Mouse (Mus musculus): ENCODE measurements at regions not wholly inside any gene's neighbourhood (a gene's known extent, or its start where the extent isn't known, plus 50 kb on each side); places are given as distances from the start of the nearest gene placed in this dataset.
A peak's percentile ranks its signal among the peaks of the same experiment; 100 is the strongest.

DNA sequence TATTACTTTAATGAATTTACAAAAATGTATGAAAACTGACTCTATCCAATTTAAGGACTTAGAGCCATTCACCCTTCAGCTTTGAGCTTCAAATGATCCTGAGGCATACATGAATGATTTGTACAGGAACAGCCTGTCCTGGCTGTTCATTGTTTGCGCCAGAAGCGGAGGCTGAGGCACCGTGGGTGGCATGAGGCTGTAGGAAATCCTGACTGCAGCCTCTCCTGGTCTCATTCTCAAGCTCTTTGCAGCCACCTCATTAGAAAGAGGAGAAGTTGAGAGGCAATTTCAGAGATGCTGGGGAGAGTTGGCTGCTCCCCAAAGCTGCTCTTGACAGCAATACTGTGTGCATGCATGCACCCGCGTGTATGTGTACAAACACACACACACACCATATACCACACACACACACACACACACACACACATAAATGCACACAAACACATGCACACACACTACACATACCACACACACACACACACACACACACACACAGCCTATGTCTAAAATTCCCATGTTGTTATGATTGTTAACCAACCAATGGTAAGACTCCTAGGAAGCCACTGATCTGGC is 434.9 kb upstream of the Btbd3 start:
- DNase-seq, result no peak

DNA sequence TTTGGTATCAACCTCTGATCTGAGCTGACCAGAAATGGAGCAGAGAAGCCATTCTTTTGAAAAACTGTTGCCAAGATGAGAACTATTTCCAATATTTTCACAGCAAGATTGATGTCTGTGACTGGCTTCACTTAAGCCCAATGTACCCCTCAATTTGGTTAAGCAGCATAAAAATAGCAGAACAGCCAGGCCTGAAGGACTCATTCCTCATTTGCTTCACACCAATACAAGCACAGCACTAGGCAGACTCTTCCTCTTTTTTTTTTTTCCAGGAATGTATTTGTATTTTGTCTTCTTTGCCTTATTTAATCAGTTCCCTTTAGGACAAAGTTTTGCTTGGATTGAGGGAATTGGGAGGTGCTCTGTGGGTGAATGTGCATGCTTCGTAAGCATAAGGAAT is 441.4 kb upstream of the Btbd3 start:
- no peak for DNase-seq

DNA sequence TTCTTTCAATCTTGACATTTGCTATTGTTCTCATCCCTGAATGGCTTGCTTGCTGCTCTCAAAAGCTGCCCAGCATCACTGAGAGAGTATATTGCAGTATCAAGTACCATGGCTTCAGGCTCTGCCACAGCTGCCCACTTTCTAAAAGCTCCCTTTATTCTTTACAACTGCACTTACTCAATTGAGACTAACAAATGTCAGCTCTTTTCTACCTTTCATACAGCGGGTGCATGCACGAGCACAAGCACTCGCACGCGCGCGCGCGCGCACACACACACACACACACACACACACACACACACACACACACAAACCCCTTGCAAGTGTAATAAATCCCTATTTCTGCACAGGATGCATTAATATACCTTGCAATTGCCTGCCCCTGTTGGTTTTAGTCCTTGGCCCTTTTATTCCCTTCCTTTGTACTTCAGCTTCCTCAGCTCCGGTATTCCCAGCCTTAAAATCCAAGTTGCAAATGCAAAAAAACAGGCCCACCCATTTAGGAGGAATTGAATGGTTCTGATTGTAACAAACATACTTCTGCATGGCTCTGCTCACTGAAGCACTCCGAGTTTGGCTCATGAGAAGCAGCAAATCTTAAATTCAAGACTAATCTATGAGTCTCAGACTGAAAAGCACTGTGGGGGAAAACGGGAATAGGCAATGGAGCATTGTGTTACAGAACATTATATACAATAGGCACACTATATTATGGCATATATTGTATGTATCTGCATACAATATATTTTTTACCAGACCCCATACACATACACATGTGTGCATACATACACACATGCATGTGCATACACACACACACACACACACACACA is 447.7 kb upstream of the Btbd3 start:
- no peak for DNase-seq

DNA sequence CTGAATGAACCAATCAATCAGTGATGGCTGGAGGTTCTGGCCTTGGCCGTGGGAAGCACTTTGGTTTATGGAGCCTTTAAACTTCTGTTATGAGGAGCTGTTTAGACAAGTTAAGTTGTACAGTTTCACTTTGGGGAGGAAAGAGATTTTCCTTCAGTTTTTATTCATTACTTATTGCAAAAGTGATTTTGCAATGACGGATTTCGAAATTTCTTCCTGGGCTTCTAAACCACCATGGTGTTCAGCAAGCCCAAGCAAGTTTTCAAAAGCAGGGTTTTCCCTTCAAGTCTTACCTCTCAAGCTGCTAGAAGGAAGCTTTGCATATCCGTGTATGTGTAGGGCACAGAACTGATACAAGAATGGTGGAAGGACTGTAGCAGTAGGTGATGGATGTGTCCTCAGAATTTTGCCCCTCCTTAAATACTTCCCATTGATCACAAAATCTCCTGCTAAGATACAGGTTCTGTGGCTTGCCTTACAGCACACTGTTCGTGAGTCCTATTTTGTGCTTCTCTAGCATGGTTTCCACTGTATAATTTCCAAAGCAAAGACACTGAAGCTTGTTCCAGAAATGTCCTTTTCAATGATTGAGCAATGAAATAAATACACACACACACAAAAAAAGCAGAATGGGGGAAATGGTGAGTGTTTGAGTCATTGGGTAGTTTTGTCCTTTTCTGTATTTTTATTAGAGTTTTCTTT is 448.6 kb upstream of the Btbd3 start:
- peak in 1 of 2 experiments; percentile 2 for DNase-seq

DNA sequence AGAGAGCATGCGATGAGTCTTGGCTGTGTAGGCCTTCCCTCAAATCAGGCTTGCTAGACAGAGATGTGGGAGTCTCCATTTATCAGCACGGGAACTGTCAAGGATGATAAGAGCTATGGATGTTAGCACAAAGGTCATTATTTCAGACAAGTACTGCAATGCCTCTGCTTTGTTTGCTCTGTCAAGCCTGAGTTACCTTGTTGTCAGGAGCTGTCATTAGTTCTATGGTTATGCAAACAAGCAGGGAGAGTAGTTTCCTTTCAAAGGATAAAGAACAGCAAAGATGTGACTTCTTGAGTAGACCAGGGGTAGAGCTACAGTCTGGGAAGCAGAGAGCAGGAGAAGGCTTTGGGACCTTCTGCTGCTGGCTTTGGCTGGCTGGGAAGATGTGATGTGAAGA is 461.5 kb upstream of the Btbd3 start:
- DNase-seq, result no peak

DNA sequence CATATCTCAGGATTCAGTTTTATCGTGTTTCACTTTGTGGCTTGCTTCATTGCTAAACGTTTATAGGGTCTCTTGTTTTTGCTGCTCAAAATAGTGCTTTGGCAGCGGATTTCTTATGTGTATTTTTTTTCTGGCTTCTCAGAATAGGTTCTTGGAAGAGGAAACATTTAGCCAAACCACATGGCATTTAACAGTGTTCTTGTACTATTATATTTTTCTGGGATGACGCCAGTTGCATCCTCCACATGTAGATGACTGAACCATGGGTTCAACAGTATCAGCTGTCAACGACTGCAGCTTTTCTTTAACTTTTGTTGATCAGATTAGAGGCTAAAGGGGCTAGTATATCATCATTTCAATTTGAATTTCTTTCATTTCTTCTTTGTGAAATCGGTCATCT is 472.3 kb upstream of the Btbd3 start:
- no peak for DNase-seq

DNA sequence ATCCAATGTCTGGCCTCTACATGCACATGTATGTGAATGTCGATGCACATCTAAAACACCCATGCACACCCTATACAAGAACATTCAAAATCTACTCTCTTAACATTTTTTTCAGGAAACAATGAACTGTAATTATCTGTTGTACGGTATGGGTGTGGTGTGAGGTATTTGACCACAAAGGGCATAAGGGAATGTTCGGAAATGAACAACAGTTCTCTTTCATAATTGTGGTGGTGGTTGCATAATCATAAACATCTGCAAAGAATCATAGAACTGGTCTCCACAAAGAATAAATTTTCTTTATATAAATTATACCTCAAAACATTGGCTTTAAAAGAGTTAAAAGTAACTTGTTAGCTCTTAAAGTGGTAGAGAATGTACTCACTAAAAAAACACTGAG is 478.9 kb upstream of the Btbd3 start:
- no peak for DNase-seq

DNA sequence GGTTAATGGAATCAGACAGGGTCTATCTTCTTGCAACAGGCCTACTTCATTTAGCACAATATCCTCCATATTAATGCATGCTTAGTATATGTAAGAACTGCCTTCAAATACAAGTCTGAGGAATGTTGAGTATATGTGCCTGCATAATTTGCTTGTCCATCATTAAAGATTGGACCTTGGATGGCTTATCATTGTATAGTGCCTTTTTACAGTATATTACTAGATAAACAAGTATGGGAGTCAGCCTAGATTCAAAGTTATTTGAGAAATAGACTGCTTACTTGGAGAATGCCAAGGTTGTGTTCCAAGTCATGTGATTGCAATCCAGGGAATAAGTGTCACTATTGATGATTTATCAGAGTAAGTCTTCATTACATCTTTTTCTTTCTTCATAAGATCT is 491.6 kb upstream of the Btbd3 start:
- no peak for DNase-seq

DNA sequence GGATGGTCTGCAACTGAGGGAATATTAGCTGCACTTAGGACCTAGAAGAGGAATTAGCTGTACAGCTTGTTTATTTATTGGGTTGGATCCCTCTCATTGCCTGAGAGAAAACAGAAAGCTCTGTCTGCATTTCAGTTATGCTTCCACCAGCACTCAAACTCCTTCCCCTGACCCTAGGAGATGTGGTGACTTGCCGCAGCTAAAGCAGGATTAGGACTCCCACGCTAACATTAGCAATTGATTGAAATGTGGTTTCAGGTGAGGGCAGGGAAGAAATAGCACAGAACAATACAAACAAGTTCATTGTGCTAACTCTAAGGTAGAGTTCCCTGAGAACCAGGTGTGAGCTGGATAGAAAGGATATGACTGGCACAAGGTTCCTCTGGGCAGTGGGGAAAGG is 496.9 kb upstream of the Btbd3 start:
- no peak for DNase-seq

DNA sequence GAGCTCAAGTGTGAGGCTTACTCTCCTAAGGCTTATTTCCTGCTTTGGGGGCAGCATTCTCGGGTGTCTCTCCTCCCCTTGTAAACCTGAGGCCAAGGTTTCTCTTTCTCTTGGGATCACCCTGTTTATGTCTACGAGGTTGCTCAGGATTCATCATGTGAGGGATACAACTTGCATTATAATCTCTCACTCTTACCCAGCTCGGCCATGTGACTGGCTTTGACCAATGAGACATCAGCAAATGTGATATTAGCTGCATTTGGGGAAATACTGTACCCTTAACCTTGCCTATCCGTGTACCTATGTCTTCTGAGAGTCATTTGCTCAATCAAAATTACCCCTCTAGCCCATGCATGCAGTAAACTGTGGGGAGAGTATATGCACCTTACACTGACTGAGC is 498.0 kb upstream of the Btbd3 start:
- no peak for DNase-seq

DNA sequence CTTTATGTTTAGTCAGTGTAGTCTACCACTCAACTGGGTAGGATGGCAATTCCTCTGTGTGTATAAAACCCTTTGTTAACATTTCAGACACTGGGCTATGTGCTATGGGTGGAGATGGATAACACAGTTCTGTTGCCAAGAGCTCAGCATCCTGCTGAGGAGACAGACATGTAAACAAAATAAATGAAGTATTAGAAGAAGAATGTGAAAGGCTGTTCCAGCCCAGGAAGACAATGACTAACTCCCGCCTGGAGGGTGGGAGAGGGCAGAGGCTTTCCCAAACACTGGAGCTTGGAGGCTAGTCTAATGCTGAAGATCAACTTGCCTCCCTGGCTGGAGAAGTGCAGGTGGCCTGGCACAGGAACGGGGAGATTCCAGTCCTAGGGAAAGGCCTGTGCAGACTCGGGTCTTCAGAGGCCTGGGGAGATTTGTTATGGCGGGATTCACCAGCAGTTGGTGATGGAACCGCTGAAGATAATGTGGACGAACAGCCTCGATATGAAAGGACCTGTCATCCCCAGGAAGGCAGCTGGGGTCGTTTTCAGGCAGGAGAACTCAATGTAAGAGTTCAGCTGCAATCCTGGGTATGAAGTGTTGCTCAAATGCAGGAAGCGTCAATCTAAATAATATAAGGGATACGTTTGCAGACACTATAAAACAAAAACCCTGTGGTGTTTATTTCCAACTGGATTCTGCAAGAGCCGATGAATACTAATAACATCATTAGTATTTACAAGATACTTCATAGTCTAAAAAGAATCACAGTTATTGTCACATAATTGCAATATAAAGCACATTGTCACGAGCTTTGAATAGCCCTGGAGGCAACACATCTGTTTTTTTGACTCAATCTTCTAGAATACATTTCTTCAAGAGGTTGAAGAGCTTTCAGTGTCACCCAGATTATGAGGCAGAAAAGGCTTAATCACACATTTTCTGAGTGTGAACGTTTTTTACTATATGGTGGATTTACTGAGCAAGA is 498.8 kb upstream of the Btbd3 start:
- no peak for DNase-seq

DNA sequence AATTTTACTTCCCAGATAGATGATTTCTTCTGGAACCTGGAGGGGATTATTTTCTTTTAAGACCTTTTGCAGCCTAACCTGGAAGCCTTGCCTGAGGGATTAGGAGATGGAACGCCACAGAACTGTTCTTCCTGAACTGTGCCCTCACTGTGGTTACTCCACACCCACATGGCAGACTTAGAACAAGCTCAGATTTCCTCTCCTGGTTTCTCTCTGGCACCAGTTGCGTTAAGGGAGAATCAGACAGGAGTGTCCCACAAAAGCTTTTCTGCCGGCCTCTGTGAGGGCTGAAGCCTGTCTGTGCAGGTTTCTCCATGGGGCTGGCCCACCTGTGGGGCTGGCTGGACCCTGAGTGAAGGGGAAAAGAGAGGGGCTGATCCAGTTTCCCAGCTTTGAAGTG is 500.1 kb upstream of the Btbd3 start:
- DNase-seq, result no peak

DNA sequence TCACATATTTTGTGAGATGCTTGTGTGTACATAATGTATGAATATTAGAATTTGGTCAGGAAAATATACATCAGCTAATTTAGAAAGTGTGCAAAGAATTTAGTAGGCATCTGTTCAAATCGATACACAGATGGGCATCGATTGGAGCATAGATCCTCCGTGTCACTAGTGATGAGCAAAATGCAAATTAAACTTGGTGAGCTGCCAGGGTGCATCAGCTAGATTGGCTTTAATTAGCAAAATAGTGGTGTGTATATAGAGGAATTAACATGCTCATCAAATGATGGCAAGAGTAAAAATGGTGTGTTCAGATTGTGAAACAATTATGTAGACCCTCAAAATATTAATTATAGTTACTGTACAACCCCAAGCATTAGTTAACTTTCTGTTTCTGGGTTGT is 501.9 kb upstream of the Btbd3 start:
- DNase-seq, result no peak

DNA sequence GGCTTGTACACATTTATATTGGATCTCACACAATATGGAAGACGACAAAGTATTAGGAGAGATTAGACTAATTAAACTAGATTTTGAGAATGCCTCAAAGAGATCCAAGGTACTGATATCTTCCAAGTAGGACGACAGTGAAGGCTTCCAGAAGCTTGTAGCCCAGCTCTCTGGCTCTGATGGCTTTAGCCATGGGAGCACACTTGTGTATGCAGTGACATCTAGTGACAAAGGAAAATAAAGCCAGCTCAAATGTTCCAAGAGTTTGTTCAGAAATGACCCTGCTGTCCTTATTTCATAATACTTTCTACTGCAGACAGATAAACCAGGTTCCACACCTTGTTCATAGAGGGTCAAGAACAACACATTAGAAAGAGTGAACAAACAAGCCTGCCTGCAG is 524.0 kb upstream of the Btbd3 start:
- DNase-seq, result peak; percentile 32 to 46

DNA sequence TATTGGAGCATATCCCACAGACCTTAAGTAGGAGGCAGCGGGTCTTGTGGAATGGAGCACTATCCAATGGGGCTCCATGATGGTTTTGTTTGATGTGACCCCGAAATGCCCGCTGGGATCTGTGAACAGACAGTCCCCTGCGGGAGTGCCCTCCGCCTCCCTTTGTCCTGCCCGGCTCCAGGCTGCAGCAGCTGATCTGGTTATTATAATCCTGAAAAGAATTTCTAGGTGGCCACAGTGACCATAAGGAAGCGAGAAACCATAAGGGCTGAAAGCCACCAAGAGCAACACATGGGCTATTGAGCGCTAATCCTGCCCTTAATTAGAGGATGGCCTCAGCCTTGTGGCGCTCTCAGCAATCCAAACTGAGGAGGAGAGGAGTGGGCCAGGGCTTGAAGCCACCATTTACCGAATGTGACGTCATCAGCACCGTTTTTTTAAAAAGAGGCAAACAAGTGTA is 525.9 kb upstream of the Btbd3 start:
- no peak for DNase-seq

DNA sequence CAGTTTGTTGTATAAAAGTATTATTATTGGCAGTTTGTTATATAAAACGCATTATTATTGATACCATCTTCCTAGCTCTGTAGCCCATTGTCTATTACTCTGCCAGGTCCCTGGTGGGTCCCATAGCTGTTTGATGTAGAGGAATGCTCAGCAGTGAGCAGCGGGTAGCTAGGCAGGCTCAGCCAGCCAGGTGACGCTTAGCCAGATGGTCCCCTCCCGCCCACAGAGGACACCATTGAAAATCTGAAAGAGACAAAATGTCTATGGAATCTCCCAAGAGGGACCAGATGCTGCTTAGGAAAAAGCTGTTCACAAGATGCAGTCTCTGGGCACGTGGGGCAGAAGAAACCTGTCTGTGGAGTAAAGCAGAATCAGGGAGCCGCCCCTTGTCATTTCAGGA is 526.5 kb upstream of the Btbd3 start:
- DNase-seq, result no peak

DNA sequence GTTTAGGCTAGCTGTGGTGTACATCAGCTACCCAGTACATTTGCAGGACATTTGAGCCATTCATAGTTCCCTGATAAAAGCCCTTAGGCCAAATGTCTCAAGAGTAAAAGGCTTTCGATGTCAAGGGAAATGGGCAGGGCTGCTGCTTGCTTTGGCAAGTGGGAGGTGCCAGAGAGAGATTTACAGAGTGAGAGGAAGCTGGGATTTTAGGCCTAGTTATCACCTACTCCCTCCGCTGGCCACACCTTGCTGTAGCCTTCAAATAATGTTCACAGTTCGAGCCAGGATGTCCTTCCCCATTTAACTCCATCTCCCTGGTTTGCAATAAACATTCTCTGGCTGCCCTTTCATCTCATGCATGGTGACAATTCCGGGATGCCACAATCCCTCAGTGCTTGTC is 527.2 kb upstream of the Btbd3 start:
- no peak for DNase-seq

DNA sequence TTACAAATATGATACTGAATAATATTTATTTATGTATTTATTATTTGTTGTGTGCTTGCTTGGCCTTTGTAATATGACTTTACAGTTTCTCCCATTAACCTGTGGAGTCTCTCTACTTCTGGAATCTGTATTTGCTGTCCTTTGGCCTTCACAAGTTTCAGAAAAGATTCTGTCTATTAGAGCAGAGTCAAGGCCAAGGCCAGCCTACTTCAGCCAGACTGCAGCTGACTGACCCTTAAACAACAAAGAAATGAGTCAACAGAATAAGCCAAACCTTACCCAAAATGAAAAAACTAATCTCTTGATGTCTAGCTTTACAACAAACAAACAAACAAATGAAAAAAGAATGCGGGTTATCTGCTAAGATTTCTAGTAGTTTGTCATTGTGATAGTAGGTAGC is 532.7 kb upstream of the Btbd3 start:
- DNase-seq, result peak; percentile 51 to 59

DNA sequence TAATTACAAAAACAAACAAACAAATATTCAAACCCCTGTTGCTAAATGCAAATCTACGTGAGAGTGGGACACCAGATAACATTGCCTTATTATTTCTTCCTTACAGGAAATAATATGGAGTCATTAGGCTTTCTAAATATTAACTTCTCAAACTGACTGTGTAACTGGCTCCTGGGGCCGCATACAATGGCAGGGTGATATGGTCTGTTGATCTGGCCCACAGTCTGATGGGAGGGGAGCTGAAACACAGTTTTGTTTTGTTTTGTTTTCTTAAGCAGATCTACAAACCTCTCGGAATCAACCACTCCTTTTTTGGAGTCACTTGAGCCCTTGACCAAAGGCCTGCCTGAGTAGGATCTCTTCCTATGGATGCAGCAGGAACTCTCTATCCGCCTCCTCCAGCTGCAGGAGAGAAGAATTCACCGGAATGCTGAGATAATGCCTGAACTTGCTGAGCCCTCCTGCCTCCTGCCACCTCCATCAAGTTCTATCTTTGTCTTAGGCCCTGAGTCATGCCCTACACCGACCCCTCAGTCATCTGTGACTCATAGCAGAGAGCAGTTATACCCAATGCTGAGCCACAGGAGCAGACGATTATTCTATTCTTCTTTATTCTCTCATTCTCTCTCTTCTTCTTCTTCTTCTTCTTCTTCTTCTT is 534.5 kb upstream of the Btbd3 start:
- DNase-seq, result peak; percentile 15 to 21

DNA sequence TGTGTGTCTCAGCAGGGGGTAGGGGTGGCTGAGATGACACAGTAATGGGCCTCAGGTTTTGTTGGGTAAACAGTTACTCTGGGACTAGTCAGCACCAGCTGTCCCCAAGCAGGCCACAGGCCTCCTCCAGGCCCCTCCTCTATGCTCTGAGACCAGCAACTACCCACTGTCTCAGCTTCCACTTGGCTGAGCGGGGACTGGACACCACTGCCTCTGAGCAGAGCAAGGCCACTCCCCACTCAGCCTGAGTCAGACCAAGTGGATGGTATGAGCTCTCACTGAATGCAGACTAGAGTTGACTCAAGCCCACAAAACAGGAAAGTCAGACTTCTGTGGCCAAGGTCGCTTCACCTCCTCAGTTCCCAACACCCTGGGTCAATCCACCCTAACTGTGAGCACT is 540.5 kb upstream of the Btbd3 start:
- DNase-seq, result peak; percentile 70

DNA sequence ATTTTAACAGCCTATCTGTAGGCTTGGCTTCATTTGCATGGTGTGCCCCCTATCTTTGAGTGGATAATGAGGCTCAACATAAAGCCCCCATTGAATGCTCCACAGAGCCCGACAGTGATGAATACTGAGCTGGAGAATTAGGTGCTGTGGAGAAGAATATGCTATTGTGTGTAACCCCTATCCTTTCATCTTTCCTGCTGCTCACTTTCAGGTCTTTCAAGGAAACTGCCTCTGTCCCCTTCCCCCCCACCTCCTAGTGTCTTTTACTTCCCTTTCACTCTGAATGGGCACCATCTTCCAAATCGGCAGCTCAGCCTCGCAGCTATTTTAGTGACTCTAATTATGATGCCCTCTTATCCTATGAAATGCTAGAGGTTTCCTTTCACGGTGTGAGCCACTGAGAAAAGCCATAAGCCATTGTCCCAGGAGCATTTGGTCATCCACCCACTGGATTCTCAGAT is 549.8 kb upstream of the Btbd3 start:
- no peak for DNase-seq

Data from adrenal gland, postnatal 36 days (tissue).